14 mouse cellular contexts compared by ENCODE assay signal in genomic region chr1:73799246-73799645, GRCm38 (mm10).
DNase-seq lines count a peak whose midpoint lies in the region; ATAC-seq and TF ChIP-seq lines count a peak whose summit lies in the region.
"Had no signal": no experiment of that assay in that cellular context is flagged by ENCODE, and none has a peak within 500 bp of the region (broad histone marks: within the 10 kb centered on the region; RNA-seq: fewer than 3 reads in every experiment).

No protein-coding gene starts in this region.

- no peak for TF ChIP-seq CTCF in liver, adult 2 months (IDR thresholded peaks at IDR 0.05; ENCODE audit: low read depth, low read length)
- TF ChIP-seq CTCF in forebrain, postnatal 0 days (IDR thresholded peaks at IDR 0.05; ENCODE audit: low read depth), result no peak

- no peaks in the 10 kb centered on the region for H3K27me3 ChIP-seq in heart, embryonic 10.5 days (ENCODE audit: insufficient read depth, poor library complexity, severe bottlenecking)
- 0 out of 2 replicates have a peak, but pooled peaks cover 3% of the 10 kb centered on the region for H3K27me3 ChIP-seq in liver, adult 2 months (ENCODE audit: control insufficient read depth, insufficient read depth, low read length)
- H3K27me3 ChIP-seq in liver, embryonic 11.5 days (replicated peaks; ENCODE audit: control insufficient read depth, insufficient read depth, low read length), result no peaks in the 10 kb centered on the region
- H3K27me3 ChIP-seq in forebrain, postnatal 0 days (ENCODE audit: insufficient read depth, low read length), result no peaks in the 10 kb centered on the region
- H3K27me3 ChIP-seq: embryonic facial prominence, embryonic 12.5 days; lung, embryonic 15.5 days; midbrain, embryonic 12.5 days had no signal

- H3K4me2 ChIP-seq in liver, embryonic 11.5 days, result no peak overlapping the region
- no peak overlapping the region for H3K4me2 ChIP-seq in forebrain, postnatal 0 days (ENCODE audit: low read depth)
- H3K4me2 ChIP-seq: embryonic facial prominence, embryonic 12.5 days; lung, embryonic 15.5 days; midbrain, embryonic 12.5 days had no signal

- peaks cover 5% of the 10 kb centered on the region; the same call in 1 of the 2 replicates for H3K4me1 ChIP-seq in heart, embryonic 10.5 days
- no peaks in the 10 kb centered on the region for H3K4me1 ChIP-seq in liver, adult 2 months (ENCODE audit: control insufficient read depth, insufficient read depth, low read length)
- H3K4me1 ChIP-seq in liver, embryonic 11.5 days (replicated peaks; ENCODE audit: control insufficient read depth, insufficient read depth, low read length), result no peaks in the 10 kb centered on the region
- H3K4me1 ChIP-seq in forebrain, postnatal 0 days (ENCODE audit: insufficient read depth), result no peaks in the 10 kb centered on the region
- H3K4me1 ChIP-seq: embryonic facial prominence, embryonic 12.5 days; midbrain, embryonic 12.5 days had no signal

- H3K9ac ChIP-seq in liver, adult 2 months (ENCODE audit: low read depth, low read length), result no peak overlapping the region
- H3K9ac ChIP-seq in liver, embryonic 11.5 days (ENCODE audit: low read depth, low read length), result no peak overlapping the region
- no peak overlapping the region for H3K9ac ChIP-seq in forebrain, postnatal 0 days
- H3K9ac ChIP-seq: embryonic facial prominence, embryonic 12.5 days; lung, embryonic 15.5 days; midbrain, embryonic 12.5 days had no signal

- ATAC-seq in liver, embryonic 11.5 days (replicated peaks; ENCODE audit: low FRiP score), result no peak
- no peak for ATAC-seq in forebrain, postnatal 0 days

- 70% methylated on average over 8 of the region's 8 CpGs for WGBS in heart, embryonic 10.5 days
- WGBS in liver, adult 2 months, result 61% methylated on average over 8 of the region's 8 CpGs
- 73% methylated on average over 8 of the region's 8 CpGs for WGBS in liver, embryonic 11.5 days
- 69% methylated on average over 8 of the region's 8 CpGs for WGBS in forebrain, postnatal 0 days

- 0 out of 2 replicates have a peak, but pooled peaks cover 2% of the 10 kb centered on the region for H3K9me3 ChIP-seq in heart, embryonic 10.5 days
- H3K9me3 ChIP-seq in liver, embryonic 11.5 days (ENCODE audit: control insufficient read depth, low read length), result no peaks in the 10 kb centered on the region
- no peaks in the 10 kb centered on the region for H3K9me3 ChIP-seq in forebrain, postnatal 0 days (ENCODE audit: low read length)
- H3K9me3 ChIP-seq: embryonic facial prominence, embryonic 12.5 days; lung, embryonic 15.5 days; midbrain, embryonic 12.5 days had no signal

- no peaks in the 10 kb centered on the region for H3K79me2 ChIP-seq in liver, adult 2 months (ENCODE audit: control insufficient read depth, insufficient read depth, low read length)

- no peaks in the 10 kb centered on the region for H3K36me3 ChIP-seq in heart, embryonic 10.5 days
- H3K36me3 ChIP-seq in liver, adult 2 months (ENCODE audit: control insufficient read depth, insufficient read depth, low read length), result no peaks in the 10 kb centered on the region
- H3K36me3 ChIP-seq in liver, embryonic 11.5 days (ENCODE audit: control insufficient read depth, insufficient read depth, low read length), result no peaks in the 10 kb centered on the region
- H3K36me3 ChIP-seq in forebrain, postnatal 0 days (ENCODE audit: insufficient read depth), result no peaks in the 10 kb centered on the region
- H3K36me3 ChIP-seq: embryonic facial prominence, embryonic 12.5 days; lung, embryonic 15.5 days; midbrain, embryonic 12.5 days had no signal

- peak; percentile 96 for DNase-seq in heart, adult 11 months
- DNase-seq in heart, embryonic 10.5 days (ENCODE audit: low spot score), result no peak
- peak; percentile 2 for DNase-seq in liver, adult 2 months (ENCODE audit: extremely low read depth, low read depth, low spot score)
- no peak for DNase-seq in liver, embryonic 11.5 days (ENCODE audit: low spot score)
- DNase-seq in adrenal gland, postnatal 10 days, result peak; percentile 18
- DNase-seq in heart, postnatal 4 days, result peak; percentile 15
- DNase-seq in forebrain, postnatal 0 days, result no peak
- DNase-seq in layer of hippocampus, adult 11-12 months (ENCODE audit: low spot score), result no peak
- DNase-seq: thymus, postnatal 36 days had no signal

- H3K4me3 ChIP-seq in heart, embryonic 10.5 days, result no peak overlapping the region
- no peak overlapping the region for H3K4me3 ChIP-seq in liver, adult 2 months (ENCODE audit: insufficient read depth, low read depth, low read length)
- H3K4me3 ChIP-seq in liver, embryonic 11.5 days (ENCODE audit: low read depth, low read length), result no peak overlapping the region
- no peak overlapping the region for H3K4me3 ChIP-seq in forebrain, postnatal 0 days (ENCODE audit: low read depth, low read length)
- H3K4me3 ChIP-seq: embryonic facial prominence, embryonic 12.5 days; left cerebral cortex, adult 2 months; lung, embryonic 15.5 days; midbrain, embryonic 12.5 days had no signal

- H3K27ac ChIP-seq in heart, embryonic 10.5 days, result no peak overlapping the region
- no peak overlapping the region for H3K27ac ChIP-seq in liver, adult 2 months (replicated peaks; ENCODE audit: insufficient read depth, low read depth, low read length)
- H3K27ac ChIP-seq in liver, embryonic 11.5 days (ENCODE audit: low read depth, low read length), result no peak overlapping the region
- no peak overlapping the region for H3K27ac ChIP-seq in forebrain, postnatal 0 days (ENCODE audit: low read depth, low read length)
- H3K27ac ChIP-seq: embryonic facial prominence, embryonic 12.5 days; left cerebral cortex, adult 2 months; lung, embryonic 15.5 days; midbrain, embryonic 12.5 days; stomach, postnatal 0 days had no signal

- TF ChIP-seq POLR2A in liver, adult 2 months (IDR thresholded peaks at IDR 0.05; ENCODE audit: extremely low read depth, insufficient read depth, low read length), result no peak

Comparison
In these comparisons a context has a peak if more than half of its experiments do, and no peak if none do; other contexts are left out.
1. DNase-seq: peak in heart, adult 11 months (single experiment), liver, adult 2 months (single experiment), adrenal gland, postnatal 10 days (single experiment) and heart, postnatal 4 days (single experiment); none in heart, embryonic 10.5 days (single experiment), liver, embryonic 11.5 days (single experiment), forebrain, postnatal 0 days (single experiment) and layer of hippocampus, adult 11-12 months (single experiment).